Mouse (Mus musculus) hematopoietic stem cell, adult 5-6 weeks (primary cell): ENCODE measurements around the gene Urb1. TPM values are rescaled to one million over a fixed set of nuclear protein-coding genes. Genes with fewer than 3 reads are reported as not detected.

Experiments
- ATAC-seq, 2 experiments: fragments of 125-278 bp in 1 of 2; replicated peaks in 1 of 2; 2 replicates each; pipeline ENCODE4 v1.8.0; 2016 to 2017; ENCODE audit warnings: inconsistent platforms in 2 of 2, mild to moderate bottlenecking in 2 of 2, moderate number of reproducible peaks in 2 of 2, low read depth in 1 of 2, moderate TSS enrichment in 1 of 2; ENCODE audit not compliant: low FRiP score in 2 of 2, poor library complexity in 2 of 2, severe bottlenecking in 2 of 2, insufficient read depth in 1 of 2, low TSS enrichment in 1 of 2
- total RNA-seq: library from RNA; stranded (forward); fragments of 172-1452, 232-1000 nt; gene quantifications from 2 replicates; pipeline ENCODE4 v1.2.3, GENCODE M21; 2017

Gene Urb1
- 9.8 and 11.1 TPM in 2 replicates for total RNA-seq

- ATAC-seq: peak; percentile 88 to 91
These were observed at the start of gene Urb1 for GRCm38 (mm10) chr16:90809975-90810715. Gene Urb1, minus strand, starts transcription at chr16:90810413.

GRCm38 (mm10) chr16:90858206-90858605 is 48.0 kb upstream of the Urb1 start:
- ATAC-seq: no peak

GRCm38 (mm10) chr16:90856552-90857200 is 46.5 kb upstream of the Urb1 start:
- ATAC-seq: no peak

GRCm38 (mm10) chr16:90851621-90852334 is 41.6 kb upstream of the Urb1 start:
- ATAC-seq: no peak

GRCm38 (mm10) chr16:90850881-90851280 is 40.7 kb upstream of the Urb1 start:
- no peak for ATAC-seq

- ATAC-seq: no peak
These were observed 39.0 kb upstream of the Urb1 start for GRCm38 (mm10) chr16:90849262-90849661.

- ATAC-seq: no peak
These were observed 38.5 kb upstream of the Urb1 start for GRCm38 (mm10) chr16:90848697-90849096.

GRCm38 (mm10) chr16:90845591-90845990 is 35.4 kb upstream of the Urb1 start:
- ATAC-seq: no peak

GRCm38 (mm10) chr16:90845038-90845437 is 34.8 kb upstream of the Urb1 start:
- no peak for ATAC-seq

- no peak for ATAC-seq
These were observed 32.0 kb upstream of the Urb1 start for GRCm38 (mm10) chr16:90842164-90842563.

GRCm38 (mm10) chr16:90837431-90837830 is 27.2 kb upstream of the Urb1 start:
- no peak for ATAC-seq

- ATAC-seq: no peak
These were observed 23.0 kb upstream of the Urb1 start for GRCm38 (mm10) chr16:90833041-90833791.

- no peak for ATAC-seq
These were observed 22.3 kb upstream of the Urb1 start for GRCm38 (mm10) chr16:90832495-90832894.

- no peak for ATAC-seq
These were observed 21.5 kb upstream of the Urb1 start for GRCm38 (mm10) chr16:90831676-90832075.

- ATAC-seq: peak; percentile 11 to 12; a peak in 1 of 4 replicates
These were observed 20.6 kb upstream of the Urb1 start for GRCm38 (mm10) chr16:90830686-90831439.

GRCm38 (mm10) chr16:90829894-90830685 is 19.9 kb upstream of the Urb1 start:
- peak; percentile 89 to 91 for ATAC-seq
